ENCODE assay signal across 27 mouse cellular contexts in genomic region chr8:47373757-47374156, GRCm38 (mm10).
DNase-seq lines count a peak whose midpoint lies in the region; ATAC-seq lines count a peak whose summit lies in the region.
"Had no signal": no experiment of that assay in that cellular context is flagged by ENCODE, and none has a peak within 500 bp of the region (broad histone marks: within the 10 kb centered on the region; RNA-seq: fewer than 3 reads in every experiment).

No protein-coding gene starts in this region.

- ATAC-seq in hindbrain, embryonic 13.5 days (ENCODE audit: low FRiP score): no peak
- ATAC-seq: CD4-positive, CD25-positive, alpha-beta regulatory T cell, adult 4 months; forebrain, embryonic 15.5 days; hindbrain, postnatal 0 days; intestine, postnatal 0 days had no signal

- DNase-seq in 416B (ENCODE audit: low read depth): peak; percentile 47
- DNase-seq in T-cell, adult 2 months (ENCODE audit: low spot score): peak; percentile 39
- DNase-seq in induced T-regulatory cell, adult 2 months (ENCODE audit: low read depth): peak; percentile 16
- no peak for DNase-seq in lung, postnatal 25 days (ENCODE audit: low spot score)
- DNase-seq in gastrocnemius, postnatal 4 days (ENCODE audit: low spot score in 2 of 2): no peak
- DNase-seq: adrenal gland, postnatal 10 days; adrenal gland, postnatal 36 days; cerebellum, adult 18-20 months; cerebellum, adult 9-10 months; cerebellum, postnatal 14 days; gastrocnemius, postnatal 25 days; heart, adult 11 months; heart, postnatal 10 days; heart, postnatal 36 days had no signal

- no peak overlapping the region for H3K4me2 ChIP-seq in hindbrain, embryonic 13.5 days
- H3K4me2 ChIP-seq: embryonic facial prominence, embryonic 13.5 days; forebrain, embryonic 12.5 days; forebrain, embryonic 15.5 days; heart, embryonic 12.5 days; heart, embryonic 15.5 days; hindbrain, embryonic 14.5 days had no signal

- no peaks in the 10 kb centered on the region for H3K9me3 ChIP-seq in hindbrain, embryonic 13.5 days
- H3K9me3 ChIP-seq: embryonic facial prominence, embryonic 13.5 days; forebrain, embryonic 12.5 days; forebrain, embryonic 15.5 days; heart, embryonic 15.5 days; hindbrain, embryonic 10.5 days had no signal

- no peaks in the 10 kb centered on the region for H3K36me3 ChIP-seq in hindbrain, embryonic 13.5 days
- H3K36me3 ChIP-seq: embryonic facial prominence, embryonic 10.5 days; embryonic facial prominence, embryonic 13.5 days; forebrain, embryonic 12.5 days; forebrain, embryonic 15.5 days; heart, embryonic 12.5 days; heart, embryonic 15.5 days; hindbrain, embryonic 10.5 days had no signal

- no peak overlapping the region for H3K4me3 ChIP-seq in hindbrain, embryonic 13.5 days
- H3K4me3 ChIP-seq: embryonic facial prominence, embryonic 10.5 days; embryonic facial prominence, embryonic 13.5 days; erythroblast, embryonic 14.5 days; forebrain, embryonic 12.5 days; forebrain, embryonic 15.5 days; heart, embryonic 12.5 days; heart, embryonic 15.5 days; hindbrain, embryonic 10.5 days had no signal

- no peaks in the 10 kb centered on the region for H3K4me1 ChIP-seq in hindbrain, embryonic 13.5 days (replicated peaks)
- H3K4me1 ChIP-seq: heart, embryonic 12.5 days had no signal

- no peaks in the 10 kb centered on the region for H3K27me3 ChIP-seq in hindbrain, embryonic 13.5 days
- H3K27me3 ChIP-seq: embryonic facial prominence, embryonic 13.5 days; forebrain, embryonic 12.5 days; forebrain, embryonic 15.5 days had no signal

- H3K9ac ChIP-seq in hindbrain, embryonic 13.5 days: no peak overlapping the region
- H3K9ac ChIP-seq: embryonic facial prominence, embryonic 13.5 days; forebrain, embryonic 12.5 days; forebrain, embryonic 15.5 days; heart, embryonic 12.5 days; heart, embryonic 15.5 days; hindbrain, embryonic 14.5 days had no signal

- WGBS in hindbrain, embryonic 13.5 days: 93% methylated on average over 7 of the region's 7 CpGs

- no peak overlapping the region for H3K27ac ChIP-seq in hindbrain, embryonic 13.5 days
- H3K27ac ChIP-seq: embryonic facial prominence, embryonic 10.5 days; embryonic facial prominence, embryonic 13.5 days; forebrain, embryonic 12.5 days; forebrain, embryonic 15.5 days; heart, embryonic 15.5 days; hindbrain, embryonic 10.5 days; hindbrain, embryonic 14.5 days; hindbrain, postnatal 0 days had no signal

Comparison
In these comparisons a context has a peak if more than half of its experiments do, and no peak if none do; other contexts are left out.
1. DNase-seq: peak in 416B (single experiment), T-cell, adult 2 months (single experiment) and induced T-regulatory cell, adult 2 months (single experiment); none in lung, postnatal 25 days (single experiment) and gastrocnemius, postnatal 4 days (0 of 2).